Mouse (Mus musculus) heart, postnatal 36 days (tissue): ENCODE data around the gene Limd1. TPM values are rescaled to one million over a fixed set of nuclear protein-coding genes. Genes with fewer than 3 reads are reported as not detected.

Experiments
- DNase-seq, 2 experiments: peaks; one replicate each; pipeline ENCODE4 v3.0.0; 2021 to 2022
- intact Hi-C: fragments of 180-260 bp; cut with DNase I; formaldehyde crosslinking; loops from one replicate; pipeline ENCODE4 v1.15.1; 2025
- total RNA-seq, 2 experiments: library from RNA; stranded (reverse); gene quantifications; 2 replicates each; pipeline ENCODE4 v1.2.3; 2021

Limd1 gene
- total RNA-seq, 2 experiments from 2014 or later, result 43.2 to 43.3 TPM

GRCm38 (mm10) chr9:123538189-123538588, 59.7 kb downstream of the Limd1 start:
- intact Hi-C loops, result no loop called here
- no peak for DNase-seq

DNA sequence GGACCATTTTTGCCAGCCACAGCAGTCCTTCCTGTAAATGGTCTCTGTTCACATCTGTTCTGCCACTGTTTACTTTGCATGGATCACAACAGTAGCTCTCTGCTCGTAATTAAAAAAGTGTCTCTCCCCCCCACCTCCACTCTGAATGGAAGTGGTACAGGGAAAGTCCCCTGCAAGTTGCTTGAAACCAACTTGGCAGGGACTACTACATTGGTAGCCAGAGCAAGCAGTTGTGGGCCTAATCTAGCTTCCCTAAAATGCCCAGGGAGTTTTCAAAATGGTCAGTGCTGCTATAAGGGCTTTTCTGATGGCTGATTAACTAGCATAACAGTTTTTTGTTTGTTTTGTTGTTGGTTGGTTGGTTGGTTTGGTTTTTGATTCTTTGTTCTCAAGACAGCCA, 60.6 kb downstream of the Limd1 start:
- DNase-seq, result no peak

GRCm38 (mm10) chr9:123539823-123540222, 61.3 kb downstream of the Limd1 start:
- DNase-seq, result no peak
- intact Hi-C loops, result no loop called here

More for the DNA sequence above, 60.6 kb downstream of the Limd1 start:
- intact Hi-C loops, result no loop called here

- intact Hi-C loops, result no loop called here
- no peak for DNase-seq
Observed at GRCm38 (mm10) chr9:123554599-123554998, 76.1 kb downstream of the Limd1 start.

Other genes with a start within 250 kb of the Limd1 start
- 1 to 10 TPM; 6.4 to 7.7 TPM for gene Tmem158, start 217.9 kb upstream of the Limd1 start, total RNA-seq
- gene Lars2, start 111.8 kb upstream of the Limd1 start, total RNA-seq, result 1,000 to 10,000 TPM in 1 of 2 experiments, 10 to 100 TPM in 1; 61.8 to 2,429 TPM
- gene Sacm1l, start 51.1 kb downstream of the Limd1 start, total RNA-seq, result 10 to 100 TPM; 32.2 to 32.9 TPM
- not detected for gene Slc6a20b, start 153.9 kb downstream of the Limd1 start, total RNA-seq
- not detected for gene Ccr9, start 199.7 kb downstream of the Limd1 start, total RNA-seq
- gene Slc6a20a, start 200.2 kb downstream of the Limd1 start, total RNA-seq, result not detected
- 10 to 100 TPM; 42.6 to 42.7 TPM for gene Lztfl1, start 239.0 kb downstream of the Limd1 start, total RNA-seq